Mouse (Mus musculus): ENCODE results near the gene Zfp281.

DNA sequence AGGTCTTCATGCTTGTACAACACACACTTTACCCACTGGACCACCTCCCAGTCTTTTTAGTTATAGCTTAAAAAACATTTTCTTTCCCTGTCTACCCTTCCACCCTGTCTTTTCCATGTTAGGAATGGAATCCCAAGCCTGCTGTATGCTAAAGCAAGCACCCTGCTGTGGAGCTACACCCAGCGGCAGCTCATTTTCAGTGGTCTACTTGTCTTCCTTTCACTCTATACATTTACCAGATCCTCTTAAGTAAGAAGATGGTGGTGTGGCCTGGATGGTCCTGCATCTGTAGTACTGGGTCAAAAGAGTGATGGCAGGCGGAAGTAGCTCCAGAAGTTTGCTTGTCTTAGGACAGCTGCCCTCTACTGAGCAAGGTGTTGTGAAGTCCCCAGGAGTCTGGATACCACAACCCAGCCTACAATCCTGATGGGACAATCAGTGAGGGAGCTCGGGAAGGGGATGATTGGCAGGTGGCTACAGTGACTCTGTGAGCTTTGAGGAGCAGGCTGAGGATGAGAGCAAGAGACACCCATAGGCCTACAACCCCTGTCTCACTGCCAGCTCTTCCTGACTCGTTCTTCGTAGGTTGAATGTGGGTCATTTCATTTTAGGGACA, 30.4 kb upstream of the Zfp281 start:
- TF ChIP-seq CTCF (conservative IDR thresholded peaks at IDR 0.05; ENCODE audit: insufficient read depth, insufficient read length, low read depth, low read length) (no peak), POLR2A (IDR thresholded peaks at IDR 0.05; ENCODE audit: low read depth, low read length) (no peak)

Data from kidney, adult 2 months (tissue).